Comparison of ENCODE assay signal across 22 mouse cellular contexts in genomic region chr2:130113379-130113778, GRCm38 (mm10). TPM values are rescaled to one million over a fixed set of nuclear protein-coding genes. Genes with fewer than 3 reads are reported as not detected.
DNase-seq lines count a peak whose midpoint lies in the region; ATAC-seq lines count a peak whose summit lies in the region.
"Had no signal": no experiment of that assay in that cellular context is flagged by ENCODE, and none has a peak within 500 bp of the region (broad histone marks: within the 10 kb centered on the region; RNA-seq: fewer than 3 reads in every experiment).

No protein-coding gene starts in this region.

- peak; percentile 5 for DNase-seq in adrenal gland, postnatal 10 days
- DNase-seq in adrenal gland, postnatal 14 days: no peak
- no peak for DNase-seq in hindbrain, embryonic 11.5 days (ENCODE audit: low spot score)
- DNase-seq in midbrain, embryonic 10.5 days (ENCODE audit: low spot score): no peak
- no peak for DNase-seq in frontal cortex, postnatal 25 days (ENCODE audit: low spot score in 2 of 2)
- no peak for DNase-seq in cerebellum, adult 11-12 months
- DNase-seq: cerebellum, adult 9-10 months; embryo, embryonic 11 days; heart, adult 11 months; heart, postnatal 36 days; layer of hippocampus, postnatal 36 days; thymus, postnatal 14 days had no signal

- H3K9me3 ChIP-seq in hindbrain, embryonic 16.5 days (ENCODE audit: control insufficient read depth, low read length): no peaks in the 10 kb centered on the region
- H3K9me3 ChIP-seq in hindbrain, embryonic 11.5 days (ENCODE audit: control insufficient read depth, low read length): no peaks in the 10 kb centered on the region
- no peaks in the 10 kb centered on the region for H3K9me3 ChIP-seq in midbrain, embryonic 16.5 days (replicated peaks; ENCODE audit: control insufficient read depth, low read length, poor library complexity, severe bottlenecking)
- H3K9me3 ChIP-seq in midbrain, embryonic 10.5 days (replicated peaks): no peaks in the 10 kb centered on the region
- H3K9me3 ChIP-seq: kidney, embryonic 15.5 days had no signal

- H3K4me3 ChIP-seq in hindbrain, embryonic 16.5 days (ENCODE audit: low read length): no peak overlapping the region
- H3K4me3 ChIP-seq in hindbrain, embryonic 11.5 days (ENCODE audit: low read depth, low read length): no peak overlapping the region
- H3K4me3 ChIP-seq in midbrain, embryonic 16.5 days (ENCODE audit: low read depth, low read length): no peak overlapping the region
- H3K4me3 ChIP-seq in midbrain, embryonic 10.5 days: no peak overlapping the region
- H3K4me3 ChIP-seq: erythroblast, embryonic 14.5 days; kidney, embryonic 15.5 days had no signal

- ATAC-seq in hindbrain, embryonic 16.5 days: peak; percentile 37; the same call in 1 of the 2 replicates
- no peak for ATAC-seq in hindbrain, embryonic 11.5 days (ENCODE audit: low FRiP score)
- ATAC-seq in midbrain, embryonic 16.5 days: no peak
- ATAC-seq: Patski had no signal

- H3K36me3 ChIP-seq in hindbrain, embryonic 16.5 days (ENCODE audit: control insufficient read depth, insufficient read depth, low read length): no peaks in the 10 kb centered on the region
- H3K36me3 ChIP-seq in hindbrain, embryonic 11.5 days (ENCODE audit: control insufficient read depth, insufficient read depth, low read length): no peaks in the 10 kb centered on the region
- no peaks in the 10 kb centered on the region for H3K36me3 ChIP-seq in midbrain, embryonic 16.5 days (ENCODE audit: control insufficient read depth, insufficient read depth, low read length)
- no peaks in the 10 kb centered on the region for H3K36me3 ChIP-seq in midbrain, embryonic 10.5 days
- H3K36me3 ChIP-seq: kidney, embryonic 15.5 days had no signal

- H3K27me3 ChIP-seq in hindbrain, embryonic 16.5 days (replicated peaks; ENCODE audit: control insufficient read depth, insufficient read depth, low read length): no peaks in the 10 kb centered on the region
- H3K27me3 ChIP-seq in hindbrain, embryonic 11.5 days (ENCODE audit: control insufficient read depth, insufficient read depth, low read length): no peaks in the 10 kb centered on the region
- no peaks in the 10 kb centered on the region for H3K27me3 ChIP-seq in midbrain, embryonic 16.5 days (ENCODE audit: control insufficient read depth, insufficient read depth, low read depth, low read length)
- H3K27me3 ChIP-seq in midbrain, embryonic 10.5 days (ENCODE audit: low read depth, poor library complexity, severe bottlenecking): no peaks in the 10 kb centered on the region
- H3K27me3 ChIP-seq: kidney, embryonic 15.5 days had no signal

- no peak overlapping the region for H3K27ac ChIP-seq in hindbrain, embryonic 16.5 days (ENCODE audit: low read depth, low read length)
- no peak overlapping the region for H3K27ac ChIP-seq in hindbrain, embryonic 11.5 days (ENCODE audit: low read depth, low read length)
- 0 out of 2 replicates have a peak overlapping the region, but pooled peaks have one; percentile 11 for H3K27ac ChIP-seq in midbrain, embryonic 16.5 days (ENCODE audit: low read length)
- no peak overlapping the region for H3K27ac ChIP-seq in midbrain, embryonic 10.5 days (replicated peaks)
- H3K27ac ChIP-seq: kidney, embryonic 15.5 days; liver, embryonic 14.5 days had no signal

- no peak overlapping the region for H3K4me2 ChIP-seq in hindbrain, embryonic 16.5 days (ENCODE audit: low read length)
- no peak overlapping the region for H3K4me2 ChIP-seq in hindbrain, embryonic 11.5 days (replicated peaks; ENCODE audit: low read depth, low read length)
- no peak overlapping the region for H3K4me2 ChIP-seq in midbrain, embryonic 16.5 days (ENCODE audit: low read length)
- H3K4me2 ChIP-seq: kidney, embryonic 15.5 days had no signal

- WGBS in hindbrain, embryonic 16.5 days: 24% methylated on average over 3 of the region's 3 CpGs
- WGBS in hindbrain, embryonic 11.5 days: 63% methylated on average over 3 of the region's 3 CpGs
- 19% methylated on average over 3 of the region's 3 CpGs for WGBS in midbrain, embryonic 16.5 days
- WGBS in midbrain, embryonic 10.5 days: 63% methylated on average over 3 of the region's 3 CpGs

- no peak overlapping the region for H3K9ac ChIP-seq in hindbrain, embryonic 16.5 days (ENCODE audit: low read depth, low read length)
- no peak overlapping the region for H3K9ac ChIP-seq in hindbrain, embryonic 11.5 days (ENCODE audit: low read depth, low read length)
- H3K9ac ChIP-seq in midbrain, embryonic 16.5 days (ENCODE audit: low read depth, low read length): no peak overlapping the region
- H3K9ac ChIP-seq: kidney, embryonic 15.5 days; liver, embryonic 14.5 days had no signal

- H3K4me1 ChIP-seq in hindbrain, embryonic 16.5 days (ENCODE audit: control insufficient read depth, insufficient read depth, low read depth, low read length): no peaks in the 10 kb centered on the region
- no peaks in the 10 kb centered on the region for H3K4me1 ChIP-seq in hindbrain, embryonic 11.5 days (replicated peaks; ENCODE audit: control insufficient read depth, insufficient read depth, low read length)
- H3K4me1 ChIP-seq in midbrain, embryonic 16.5 days (ENCODE audit: control insufficient read depth, insufficient read depth, low read length): peaks cover 6% of the 10 kb centered on the region
- H3K4me1 ChIP-seq in midbrain, embryonic 10.5 days: peaks cover 9% of the 10 kb centered on the region; the same call in 1 of the 2 replicates

RNA-seq across cellular contexts. Expression of gene Tgm6, which starts 1.2 kb away (rescaled TPM):
- not detected for total RNA-seq in adrenal gland, postnatal 10 days (2021)
- not detected in 2 replicates for total RNA-seq in adrenal gland, postnatal 14 days (2021)
- polyA plus RNA-seq in hindbrain, embryonic 16.5 days (2015; fragmentation: Nextera tagmentation; extraction: Ambion mirVana): 0.10 and 0.11 TPM in 2 replicates
- not detected in 2 replicates for polyA plus RNA-seq in hindbrain, embryonic 11.5 days (2014; fragmentation: Nextera tagmentation; extraction: Ambion mirVana)
- polyA plus RNA-seq in midbrain, embryonic 16.5 days (2015; fragmentation: Nextera tagmentation; extraction: Ambion mirVana): 0.65 and 0.75 TPM in 2 replicates
- not detected in 2 replicates for polyA plus RNA-seq in midbrain, embryonic 10.5 days (2016; fragmentation: Nextera tagmentation; extraction: Ambion mirVana)
- total RNA-seq: heart, postnatal 36 days; megakaryocyte-erythroid progenitor cell, adult 5-6 weeks had no signal
- polyA plus RNA-seq: erythroblast, embryonic 14.5 days; kidney, embryonic 15.5 days; limb, embryonic 11.5 days; liver, embryonic 14.5 days; neural tube, embryonic 11.5 days; Patski; stomach, embryonic 14.5 days had no signal
